Mouse (Mus musculus): ENCODE measurements at regions not wholly inside any gene's neighbourhood (a gene's known extent, or its start where the extent isn't known, plus 50 kb on each side); places are given as distances from the start of the nearest gene placed in this dataset. TPM values are rescaled to one million over a fixed set of nuclear protein-coding genes. Genes with fewer than 3 reads are reported as not detected.

GRCm38 (mm10) chr1:77304770-77305169 is 210.1 kb downstream of the Epha4 start:
- 87% methylated on average over 2 of the region's 2 CpGs for WGBS
- no peak overlapping the region for H3K9ac ChIP-seq

GRCm38 (mm10) chr1:77307745-77308144 is 207.1 kb downstream of the Epha4 start:
- Histone ChIP-seq H3K9me3 (replicated peaks) (no peaks in the 10 kb centered on the region), H3K4me1 (no peaks in the 10 kb centered on the region), H3K9ac (no peak overlapping the region), H3K4me3 (replicated peaks) (no peak overlapping the region), H3K27me3 (no peaks in the 10 kb centered on the region), H3K36me3 (no peaks in the 10 kb centered on the region), H3K4me2 (replicated peaks) (no peak overlapping the region), H3K27ac (replicated peaks) (no peak overlapping the region)
- WGBS, result 41% methylated on average over 4 of the region's 4 CpGs
- no peak for ATAC-seq (ENCODE audit: insufficient number of reproducible peaks, low FRiP score, low TSS enrichment, low read depth)

More at GRCm38 (mm10) chr1:77304770-77305169, 210.1 kb downstream of the Epha4 start:
- Histone ChIP-seq H3K9me3 (replicated peaks) (no peaks in the 10 kb centered on the region), H3K27ac (replicated peaks) (no peak overlapping the region), H3K4me2 (replicated peaks) (no peak overlapping the region), H3K4me1 (no peaks in the 10 kb centered on the region), H3K36me3 (no peaks in the 10 kb centered on the region), H3K27me3 (no peaks in the 10 kb centered on the region), H3K4me3 (replicated peaks) (no peak overlapping the region)
- ATAC-seq (ENCODE audit: insufficient number of reproducible peaks, low FRiP score, low TSS enrichment, low read depth), result no peak

GRCm38 (mm10) chr1:77313119-77313518 is 201.8 kb downstream of the Epha4 start:
- Histone ChIP-seq H3K27ac (replicated peaks) (no peak overlapping the region), H3K9me3 (replicated peaks) (no peaks in the 10 kb centered on the region), H3K27me3 (no peaks in the 10 kb centered on the region), H3K4me3 (replicated peaks) (no peak overlapping the region), H3K4me2 (replicated peaks) (no peak overlapping the region), H3K4me1 (0 out of 2 replicates have a peak, but pooled peaks cover 3% of the 10 kb centered on the region), H3K36me3 (no peaks in the 10 kb centered on the region), H3K9ac (no peak overlapping the region)
- WGBS, result 51% methylated on average over 3 of the region's 3 CpGs
- no peak for ATAC-seq (ENCODE audit: insufficient number of reproducible peaks, low FRiP score, low TSS enrichment, low read depth)

GRCm38 (mm10) chr1:77315347-77315746 is 199.5 kb downstream of the Epha4 start:
- H3K36me3 ChIP-seq, result no peaks in the 10 kb centered on the region
- no peak overlapping the region for H3K4me2 ChIP-seq (replicated peaks)
- no peak overlapping the region for H3K4me3 ChIP-seq (replicated peaks)
- no peak for ATAC-seq (ENCODE audit: insufficient number of reproducible peaks, low FRiP score, low TSS enrichment, low read depth)
- H3K4me1 ChIP-seq, result 0 out of 2 replicates have a peak, but pooled peaks cover 3% of the 10 kb centered on the region
- WGBS, result 67% methylated on average over 3 of the region's 3 CpGs
- no peaks in the 10 kb centered on the region for H3K9me3 ChIP-seq (replicated peaks)
- no peak overlapping the region for H3K9ac ChIP-seq
- H3K27me3 ChIP-seq, result no peaks in the 10 kb centered on the region
- no peak overlapping the region for H3K27ac ChIP-seq (replicated peaks)

GRCm38 (mm10) chr1:77316198-77316597 is 198.7 kb downstream of the Epha4 start:
- no peaks in the 10 kb centered on the region for H3K9me3 ChIP-seq (replicated peaks)
- H3K36me3 ChIP-seq, result no peaks in the 10 kb centered on the region
- H3K4me3 ChIP-seq (replicated peaks), result no peak overlapping the region
- 19% methylated on average over 9 of the region's 9 CpGs for WGBS
- no peak overlapping the region for H3K27ac ChIP-seq (replicated peaks)
- no peak for ATAC-seq (ENCODE audit: insufficient number of reproducible peaks, low FRiP score, low TSS enrichment, low read depth)
- H3K4me2 ChIP-seq (replicated peaks), result no peak overlapping the region
- no peak overlapping the region for H3K9ac ChIP-seq
- H3K4me1 ChIP-seq, result 0 out of 2 replicates have a peak, but pooled peaks cover 3% of the 10 kb centered on the region
- no peaks in the 10 kb centered on the region for H3K27me3 ChIP-seq

Small RNAs in the stretch of these regions (microRNA-seq; reads per million reads assigned to microRNA genes)
- not detected for gene Mir6343 (ENCODE audit: borderline number of aligned reads)
